Mouse (Mus musculus) thymus, adult 2 months (tissue): ENCODE measurements around the gene Mapk8ip1.

Experiments used
- CTCF ChIP-seq: fragments of 200-500 bp; IDR thresholded peaks from 2 replicates; pipeline ENCODE4 v1.5.1; 2012; ENCODE audit warnings: mild to moderate bottlenecking, control low read depth, low read length, moderate library complexity, borderline replicate concordance; ENCODE audit not compliant: control insufficient read depth, poor library complexity, insufficient read depth; ENCODE audit errors: extremely low read depth
- POLR2A ChIP-seq: fragments of 200-500 bp; IDR thresholded peaks from 2 replicates; pipeline ENCODE4 v1.6.1; 2012; ENCODE audit warnings: mild to moderate bottlenecking, low read length, control low read depth, moderate library complexity; ENCODE audit not compliant: control insufficient read depth, poor library complexity, insufficient read depth; ENCODE audit errors: extremely low read depth

DNA sequence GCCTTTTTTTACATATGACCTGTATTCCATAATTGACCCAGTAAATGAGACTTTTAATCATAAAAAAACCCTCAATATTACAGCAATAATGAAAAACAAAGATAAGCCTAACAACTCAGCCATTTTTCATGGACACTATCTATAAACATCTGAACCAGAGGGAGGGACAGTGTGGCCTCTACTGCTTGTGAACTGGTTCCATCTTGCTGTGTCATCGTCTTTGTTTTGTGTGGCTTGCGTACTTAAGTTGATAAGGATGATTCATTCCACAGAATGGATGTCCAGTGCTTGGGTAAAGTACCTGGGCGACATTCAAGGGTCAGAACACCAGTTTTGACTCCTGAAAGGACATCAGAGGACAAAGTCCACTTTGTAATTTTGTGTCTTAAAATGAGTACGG is 36.3 kb upstream of the Mapk8ip1 start:
- TF ChIP-seq CTCF, result no peak
- TF ChIP-seq POLR2A, result no peak
